Mouse (Mus musculus): ENCODE data around the gene Txndc12.

DNA sequence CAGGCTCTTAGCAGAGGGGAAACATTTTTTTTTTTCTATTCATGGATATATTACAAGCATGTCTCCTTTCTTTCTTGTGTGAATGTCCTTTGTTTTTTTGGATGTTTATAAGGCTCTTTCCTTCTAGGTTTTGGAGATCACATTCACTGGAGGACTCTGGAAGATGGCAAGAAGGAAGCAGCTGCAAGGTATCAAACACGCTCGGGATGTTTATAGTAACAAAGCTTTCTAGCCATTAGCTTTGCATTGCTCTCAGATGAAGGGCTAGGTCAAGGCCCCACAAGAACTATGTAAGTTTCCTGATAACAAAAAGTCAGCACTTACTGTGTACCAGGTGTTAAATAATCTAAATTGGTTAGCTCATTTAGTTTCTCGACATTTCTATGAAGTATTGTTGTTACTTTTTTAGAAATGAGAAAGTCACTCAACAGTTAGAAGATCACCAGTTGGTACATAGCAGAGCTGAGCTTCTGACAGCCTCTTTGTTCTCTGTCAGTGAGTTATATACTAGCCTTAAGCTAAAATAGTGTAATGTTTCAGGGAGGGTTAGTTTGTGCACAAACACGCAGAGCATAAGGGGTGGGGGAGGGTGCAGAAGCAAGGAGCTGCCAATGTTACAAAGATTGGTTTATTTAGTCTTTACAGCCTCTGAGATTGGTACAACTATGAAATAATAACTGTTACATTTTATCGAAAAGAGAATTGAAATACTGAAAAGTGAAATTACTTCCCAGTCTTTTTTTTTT is 11.6 kb downstream of the Txndc12 start:
- no peak for TF ChIP-seq TAL1 (IDR thresholded peaks at IDR 0.05; ENCODE audit: low read length)
- TF ChIP-seq GATA1 (IDR thresholded peaks at IDR 0.05; ENCODE audit: low read length): no peak
